Mouse (Mus musculus) erythroblast, embryonic 14.5 days (primary cell): Measurements from ENCODE around the gene Dydc1.

Experiments used
- GATA1 ChIP-seq: IDR thresholded peaks from 2 replicates; pipeline ENCODE4 v1.6.1; 2012; ENCODE audit warnings: low read length, inconsistent platforms, mixed read lengths
- TAL1 ChIP-seq: IDR thresholded peaks from 3 replicates; pipeline ENCODE4 v1.6.1; 2012; ENCODE audit warnings: low read length, inconsistent platforms, mixed read lengths

GRCm38 (mm10) chr14:41025594-41026284 lies 47.0 kb upstream of the Dydc1 start:
- TF ChIP-seq GATA1 (peak; percentile 54; the same call in 1 of the 2 replicates), TAL1 (peak; percentile 62)
